Mouse (Mus musculus) intestine, embryonic 14.5 days (tissue): ENCODE data around the gene Prr19. TPM values are rescaled to one million over a fixed set of nuclear protein-coding genes. Genes with fewer than 3 reads are reported as not detected.

Experiments used
- ATAC-seq: fragments of 200-750 bp; cut with Nextera tagmentation; replicated peaks from 2 replicates; pipeline ENCODE4 v1.8.0; 2017; ENCODE audit warnings: low read depth, moderate number of reproducible peaks, moderate TSS enrichment, moderate library complexity; ENCODE audit not compliant: low FRiP score, low TSS enrichment
- DNase-seq: peaks from one replicate; pipeline ENCODE4 v3.0.0-alpha.2; 2018; ENCODE audit warnings: low spot score
- H3K27ac ChIP-seq: fragments of 300-500 bp; sonication (generic); 2 replicates; pipeline ENCODE4 v1.5.1; 2014; ENCODE audit warnings: low read depth, mild to moderate bottlenecking, control low read depth
- H3K27me3 ChIP-seq: fragments of 300-500 bp; sonication (generic); replicated peaks from 2 replicates; pipeline ENCODE4 v1.6.1; 2014; ENCODE audit warnings: low read length, control low read depth; ENCODE audit not compliant: control insufficient read depth, insufficient read depth
- H3K36me3 ChIP-seq: fragments of 300-500 bp; sonication (generic); 2 replicates; pipeline ENCODE4 v1.6.1; 2014; ENCODE audit warnings: low read length, control low read depth; ENCODE audit not compliant: control insufficient read depth, insufficient read depth
- H3K4me1 ChIP-seq: fragments of 300-500 bp; sonication (generic); replicated peaks from 2 replicates; pipeline ENCODE4 v1.6.1; 2014; ENCODE audit warnings: low read length, control low read depth, mixed read lengths; ENCODE audit not compliant: control insufficient read depth, insufficient read depth
- H3K4me2 ChIP-seq: fragments of 300-500 bp; sonication (generic); 2 replicates; pipeline ENCODE4 v1.6.1; 2014; ENCODE audit warnings: low read length
- H3K4me3 ChIP-seq: fragments of 300-500 bp; sonication (generic); 2 replicates; pipeline ENCODE4 v1.5.1; 2014; ENCODE audit warnings: low read depth, low read length, control low read depth, mixed read lengths
- H3K9ac ChIP-seq: fragments of 300-500 bp; sonication (generic); 2 replicates; pipeline ENCODE4 v1.6.1; 2014; ENCODE audit warnings: mild to moderate bottlenecking, low read length
- H3K9me3 ChIP-seq: fragments of 300-500 bp; sonication (generic); 2 replicates; pipeline ENCODE4 v1.6.1; 2016; ENCODE audit warnings: low read length, control low read depth; ENCODE audit not compliant: control insufficient read depth
- WGBS: fragments of 180-500 bp; shearing (Covaris S2); extraction: QIAGEN DNeasy Blood & Tissue Kit; methylation state at CpG from one replicate; pipeline ENCODE4 v1.1.7; 2014; 5-methylcytosine and 5-hydroxymethylcytosine counted together
- polyA plus RNA-seq: library from polyadenylated mRNA; unstranded; fragments of >200 nt; fragmentation: Nextera tagmentation; extraction: Ambion mirVana; gene quantifications from 2 replicates; pipeline ENCODE4 v1.2.1, GENCODE M21; 2014

The Prr19 gene
- polyA plus RNA-seq, 1 experiment from 2014 or later = 0.62 TPM

DNA sequence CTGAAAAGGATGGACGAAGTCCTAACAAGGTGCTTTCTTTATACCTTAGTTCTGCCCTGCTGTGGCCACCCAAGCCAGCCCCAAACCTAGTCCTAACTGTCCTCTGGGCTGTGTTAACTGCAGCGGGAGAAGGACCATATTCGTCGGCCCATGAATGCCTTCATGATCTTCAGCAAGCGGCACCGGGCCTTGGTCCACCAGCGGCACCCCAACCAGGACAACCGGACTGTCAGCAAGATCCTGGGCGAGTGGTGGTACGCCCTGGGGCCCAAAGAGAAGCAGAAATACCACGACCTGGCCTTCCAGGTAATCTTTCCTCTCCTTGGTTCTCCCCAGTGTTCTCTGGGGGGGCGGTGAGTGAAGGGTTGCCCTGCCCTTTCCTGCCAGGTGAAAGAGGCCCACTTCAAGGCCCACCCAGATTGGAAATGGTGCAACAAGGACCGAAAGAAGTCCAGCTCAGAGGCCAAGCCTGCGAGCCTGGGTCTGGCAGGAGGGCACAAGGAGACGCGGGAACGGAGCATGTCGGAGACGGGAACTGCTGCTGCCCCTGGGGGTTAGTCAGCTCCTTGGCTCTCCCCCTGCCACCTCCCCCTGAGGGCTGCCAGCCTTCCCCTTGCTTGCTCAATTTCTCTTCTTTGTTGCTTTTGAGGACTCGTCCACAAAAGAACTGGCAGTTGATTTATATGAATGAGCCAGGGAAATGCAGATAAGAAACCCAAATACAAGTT is 15.5 kb upstream of the Prr19 start:
- Histone ChIP-seq H3K27me3 (no peaks in the 10 kb centered on the region), H3K4me3 (no peak overlapping the region), H3K9ac (no peak overlapping the region), H3K36me3 (peaks cover 64% of the 10 kb centered on the region), H3K9me3 (no peaks in the 10 kb centered on the region), H3K4me2 (no peak overlapping the region), H3K4me1 (peaks cover 29% of the 10 kb centered on the region), H3K27ac (no peak overlapping the region)
- no peak for ATAC-seq
- WGBS = 92% methylated on average over 20 of the region's 20 CpGs
- DNase-seq = no peak

DNA sequence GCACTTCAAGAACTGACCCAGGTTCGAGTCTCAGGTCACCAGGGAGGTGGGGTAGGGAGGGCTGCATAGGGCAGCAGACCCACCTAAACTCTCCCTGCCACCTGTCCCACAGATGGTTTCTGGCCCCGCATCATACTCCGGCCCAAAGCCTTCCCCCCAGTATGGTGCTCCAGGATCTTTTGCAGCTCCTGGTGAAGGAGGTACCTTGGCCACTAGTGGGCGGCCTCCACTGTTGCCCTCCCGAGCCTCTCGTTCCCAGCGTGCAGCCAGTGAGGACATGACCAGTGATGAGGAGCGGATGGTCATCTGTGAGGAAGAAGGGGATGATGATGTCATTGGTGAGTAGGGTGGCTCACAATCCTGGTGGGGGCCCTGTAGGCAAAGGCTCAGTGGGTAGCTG is 14.2 kb upstream of the Prr19 start:
- H3K27ac ChIP-seq = no peak overlapping the region
- H3K9ac ChIP-seq = no peak overlapping the region
- no peak for DNase-seq
- ATAC-seq = no peak
- H3K36me3 ChIP-seq = peaks cover 77% of the 10 kb centered on the region
- H3K4me2 ChIP-seq = no peak overlapping the region
- H3K9me3 ChIP-seq = no peaks in the 10 kb centered on the region
- H3K4me1 ChIP-seq = peaks cover 19% of the 10 kb centered on the region
- no peak overlapping the region for H3K4me3 ChIP-seq
- 85% methylated on average over 8 of the region's 8 CpGs for WGBS
- H3K27me3 ChIP-seq = no peaks in the 10 kb centered on the region

DNA sequence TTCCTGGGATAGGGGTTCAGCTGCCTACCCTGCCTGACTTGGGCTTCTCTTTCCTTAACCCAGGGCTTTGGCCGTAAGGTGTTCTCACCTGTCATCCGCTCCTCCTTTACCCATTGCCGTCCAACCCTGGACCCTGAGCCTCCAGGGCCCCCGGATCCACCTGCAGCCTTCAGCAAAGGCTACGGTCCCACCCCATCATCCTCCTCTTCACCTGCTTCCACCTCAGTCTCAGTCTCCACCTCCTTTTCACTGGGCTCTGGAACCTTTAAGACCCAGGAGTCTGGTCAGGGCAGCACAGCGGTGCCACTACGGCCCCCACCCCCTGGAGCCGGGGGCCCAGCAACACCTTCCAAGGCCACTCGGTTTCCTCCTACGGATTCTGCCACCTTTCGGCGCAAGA is 13.2 kb upstream of the Prr19 start:
- DNase-seq = no peak
- WGBS = 91% methylated on average over 12 of the region's 12 CpGs
- H3K27ac ChIP-seq = no peak overlapping the region
- H3K4me2 ChIP-seq = no peak overlapping the region
- no peak overlapping the region for H3K9ac ChIP-seq
- H3K4me3 ChIP-seq = no peak overlapping the region
- no peaks in the 10 kb centered on the region for H3K27me3 ChIP-seq
- H3K4me1 ChIP-seq = peaks cover 18% of the 10 kb centered on the region
- H3K36me3 ChIP-seq = peaks cover 87% of the 10 kb centered on the region
- H3K9me3 ChIP-seq = no peaks in the 10 kb centered on the region
- ATAC-seq = no peak

DNA sequence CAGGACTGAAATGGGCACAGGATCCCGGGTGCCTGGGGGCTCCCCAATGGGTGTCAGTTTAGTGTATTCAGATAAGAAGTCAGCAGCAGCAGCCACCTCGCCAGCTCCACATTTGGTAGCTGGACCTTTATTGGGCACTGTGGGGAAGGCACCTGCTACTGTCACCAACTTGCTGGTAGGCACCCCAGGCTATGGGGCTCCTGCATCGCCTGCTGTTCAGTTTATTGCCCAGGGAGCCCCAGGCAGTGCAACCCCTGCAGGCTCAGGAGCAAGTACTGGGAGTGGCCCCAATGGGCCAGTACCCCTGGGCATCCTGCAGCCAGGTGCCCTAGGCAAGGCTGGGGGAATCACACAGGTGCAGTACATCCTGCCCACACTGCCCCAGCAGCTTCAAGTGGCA is 12.5 kb upstream of the Prr19 start:
- WGBS = 92% methylated on average over 3 of the region's 3 CpGs
- no peak overlapping the region for H3K9ac ChIP-seq
- no peak for ATAC-seq

DNA sequence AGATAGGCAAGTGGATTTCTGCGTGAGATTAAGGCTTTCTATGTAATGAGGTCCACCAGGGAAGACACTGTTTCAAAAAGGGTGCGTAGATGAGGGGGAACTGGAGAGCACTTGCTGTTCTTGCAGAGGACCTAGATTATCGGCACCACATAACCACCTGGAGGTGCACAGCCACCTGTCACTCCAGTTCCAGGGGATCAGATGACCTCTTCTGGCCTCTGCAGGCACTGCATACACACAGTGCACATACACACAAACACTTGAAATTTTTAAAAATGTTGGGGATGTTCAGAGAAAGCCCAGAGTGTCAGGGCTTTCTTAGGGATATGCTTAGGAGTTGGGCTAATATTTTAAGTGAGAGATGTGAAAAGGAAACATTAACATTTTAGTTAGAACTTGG is 11.3 kb upstream of the Prr19 start:
- no peak overlapping the region for H3K9ac ChIP-seq
- WGBS = 96% methylated on average over 3 of the region's 3 CpGs
- ATAC-seq = no peak
- no peak overlapping the region for H3K4me2 ChIP-seq
- H3K4me1 ChIP-seq = no peaks in the 10 kb centered on the region; the same call in 1 of the 2 replicates
- no peaks in the 10 kb centered on the region for H3K9me3 ChIP-seq
- no peak overlapping the region for H3K27ac ChIP-seq
- no peak overlapping the region for H3K4me3 ChIP-seq
- H3K36me3 ChIP-seq = peaks cover 100% of the 10 kb centered on the region
- no peak for DNase-seq
- H3K27me3 ChIP-seq = no peaks in the 10 kb centered on the region

More for the DNA sequence above, 12.5 kb upstream of the Prr19 start:
- Histone ChIP-seq H3K4me2 (no peak overlapping the region), H3K27me3 (no peaks in the 10 kb centered on the region), H3K9me3 (no peaks in the 10 kb centered on the region), H3K4me3 (no peak overlapping the region), H3K27ac (no peak overlapping the region), H3K36me3 (peaks cover 94% of the 10 kb centered on the region), H3K4me1 (peaks cover 11% of the 10 kb centered on the region)
- no peak for DNase-seq

DNA sequence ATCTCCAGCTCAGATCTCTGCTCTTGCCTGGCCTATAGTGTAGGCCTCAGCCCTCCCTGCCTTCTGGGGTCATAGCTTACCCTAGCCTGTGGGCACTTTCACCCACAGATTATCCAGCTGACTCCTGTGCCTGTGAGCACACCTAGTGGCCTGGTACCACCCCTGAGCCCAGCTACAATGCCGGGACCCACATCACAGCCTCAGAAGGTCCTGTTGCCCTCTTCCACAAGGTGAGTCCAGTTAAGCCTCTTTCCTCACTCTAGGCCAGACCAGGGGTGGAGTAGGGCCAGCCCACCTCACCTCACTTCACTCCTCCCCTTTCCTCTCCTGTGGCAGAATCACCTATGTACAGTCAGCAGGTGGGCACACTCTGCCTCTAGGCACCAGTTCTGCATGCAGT is 10.7 kb upstream of the Prr19 start:
- Histone ChIP-seq H3K9ac (no peak overlapping the region), H3K27me3 (no peaks in the 10 kb centered on the region), H3K36me3 (peaks cover 98% of the 10 kb centered on the region), H3K4me3 (no peak overlapping the region), H3K9me3 (no peaks in the 10 kb centered on the region), H3K27ac (no peak overlapping the region), H3K4me1 (no peaks in the 10 kb centered on the region; the same call in 1 of the 2 replicates), H3K4me2 (no peak overlapping the region)
- DNase-seq (no peak), ATAC-seq (peak; percentile 20)
- 79% methylated on average over 1 of the region's 1 CpGs for WGBS

DNA sequence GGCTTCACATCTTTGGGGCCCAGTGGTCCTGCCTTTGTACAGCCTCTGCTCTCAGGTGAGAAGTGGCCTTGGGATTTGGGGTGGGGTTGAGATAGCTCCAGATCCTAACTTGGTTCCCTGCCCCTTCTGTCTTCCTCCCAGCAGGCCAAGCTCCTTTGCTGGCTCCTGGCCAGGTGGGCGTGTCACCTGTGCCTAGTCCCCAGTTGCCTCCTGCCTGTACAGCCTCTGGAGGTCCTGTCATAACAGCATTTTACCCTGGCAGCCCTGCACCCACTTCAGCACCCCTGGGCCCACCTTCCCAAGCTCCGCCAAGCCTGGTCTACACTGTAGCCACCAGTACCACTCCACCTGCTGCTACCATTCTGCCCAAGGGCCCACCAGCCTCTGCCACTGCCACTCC is 10.3 kb upstream of the Prr19 start:
- WGBS = 87% methylated on average over 2 of the region's 2 CpGs
- Histone ChIP-seq H3K36me3 (peaks cover 98% of the 10 kb centered on the region), H3K9me3 (no peaks in the 10 kb centered on the region), H3K4me3 (no peak overlapping the region), H3K27me3 (no peaks in the 10 kb centered on the region), H3K9ac (no peak overlapping the region), H3K27ac (no peak overlapping the region), H3K4me1 (peaks cover 1% of the 10 kb centered on the region), H3K4me2 (no peak overlapping the region)
- ATAC-seq (peak; percentile 3; the same call in 1 of the 2 replicates), DNase-seq (no peak)

DNA sequence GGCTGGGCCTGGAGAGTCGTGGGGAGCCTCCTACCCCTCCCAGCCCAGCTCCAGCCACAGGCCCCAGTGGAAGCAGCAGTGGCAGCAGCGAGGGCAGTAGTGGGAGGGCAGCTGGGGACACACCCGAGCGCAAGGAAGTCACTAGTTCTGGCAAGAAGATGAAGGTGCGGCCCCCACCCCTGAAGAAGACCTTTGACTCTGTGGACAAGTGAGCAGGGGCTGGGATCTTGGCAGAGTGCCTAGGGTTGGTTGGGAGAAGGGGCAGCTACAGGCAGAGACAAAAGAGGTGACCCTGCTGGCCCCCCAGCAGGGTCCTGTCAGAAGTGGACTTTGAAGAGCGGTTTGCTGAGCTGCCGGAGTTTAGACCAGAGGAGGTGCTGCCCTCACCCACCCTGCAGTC is 9.1 kb upstream of the Prr19 start:
- 72% methylated on average over 7 of the region's 7 CpGs for WGBS
- H3K27ac ChIP-seq = no peak overlapping the region
- H3K36me3 ChIP-seq = peaks cover 87% of the 10 kb centered on the region
- H3K9ac ChIP-seq = no peak overlapping the region
- ATAC-seq (no peak), DNase-seq (no peak)
- H3K4me1 ChIP-seq = peaks cover 11% of the 10 kb centered on the region
- H3K4me2 ChIP-seq = no peak overlapping the region
- no peak overlapping the region for H3K4me3 ChIP-seq
- H3K27me3 ChIP-seq = no peaks in the 10 kb centered on the region
- H3K9me3 ChIP-seq = no peaks in the 10 kb centered on the region

DNA sequence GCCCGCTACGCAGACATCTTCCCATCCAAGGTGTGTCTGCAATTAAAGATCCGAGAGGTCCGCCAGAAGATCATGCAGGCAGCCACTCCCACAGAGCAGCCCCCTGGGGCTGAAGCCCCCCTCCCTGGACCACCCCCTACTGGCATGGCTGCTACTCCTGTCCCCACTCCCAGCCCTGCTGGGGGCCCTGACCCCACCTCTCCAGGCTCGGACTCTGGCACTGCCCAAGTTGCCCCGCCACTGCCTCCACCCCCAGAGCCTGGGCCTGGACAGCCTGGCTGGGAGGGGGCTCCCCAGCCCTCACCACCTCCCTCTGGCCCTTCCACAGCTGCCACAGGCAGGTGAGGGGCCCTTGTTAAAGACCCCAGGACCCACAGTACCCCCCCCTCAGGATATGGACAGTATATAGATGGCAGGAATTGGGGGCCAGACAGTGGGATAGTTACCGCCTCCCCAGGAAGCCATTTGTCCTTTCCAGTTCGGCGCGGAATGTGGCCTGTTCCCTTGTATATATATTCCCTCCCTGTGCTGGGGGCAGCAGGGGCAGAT is 7.9 kb upstream of the Prr19 start:
- Histone ChIP-seq H3K27ac (no peak overlapping the region), H3K36me3 (peaks cover 76% of the 10 kb centered on the region), H3K4me2 (no peak overlapping the region), H3K27me3 (no peaks in the 10 kb centered on the region), H3K4me3 (no peak overlapping the region), H3K9me3 (no peaks in the 10 kb centered on the region), H3K4me1 (peaks cover 11% of the 10 kb centered on the region), H3K9ac (no peak overlapping the region)
- ATAC-seq (no peak), DNase-seq (no peak)
- 72% methylated on average over 10 of the region's 10 CpGs for WGBS
